Mouse (Mus musculus) layer of hippocampus, adult 2 months (tissue): ENCODE measurements around the gene Gm5039. TPM values are rescaled to one million over a fixed set of nuclear protein-coding genes. Genes with fewer than 3 reads are reported as not detected.

ENCODE experiments used
- total RNA-seq, 2 experiments: library from RNA; stranded (reverse); gene quantifications; 2 replicates each; pipeline ENCODE4 v1.2.3; 2021

Gm5039 gene
- total RNA-seq, 2 experiments from 2014 or later: not detected

Other genes with a start within 250 kb of the Gm5039 start
- gene Gm16368, start 240.3 kb downstream of the Gm5039 start, total RNA-seq: not detected
- gene Gm10436, start 141.9 kb downstream of the Gm5039 start, total RNA-seq: not detected
- gene Gm8332, start 73.9 kb downstream of the Gm5039 start, total RNA-seq: not detected
- not detected for gene Gm5662, start 49.5 kb downstream of the Gm5039 start, total RNA-seq
- gene Adck1, start 36.5 kb upstream of the Gm5039 start, total RNA-seq: 10 to 100 TPM; 32.3 to 32.4 TPM